Mouse (Mus musculus): ENCODE measurements around the gene Olfml3. TPM values are rescaled to one million over a fixed set of nuclear protein-coding genes. Genes with fewer than 3 reads are reported as not detected.
A peak's percentile ranks its signal among the peaks of the same experiment; 100 is the strongest.

Olfml3 gene
- polyA plus RNA-seq, 1 experiment from 2014 or later: 10.7 TPM

GRCm38 (mm10) chr3:103766789-103767188, 29.0 kb upstream of the Olfml3 start:
- H3K27me3 ChIP-seq: no peaks in the 10 kb centered on the region
- ATAC-seq (ENCODE audit: low FRiP score, low read depth): no peak
- H3K9me3 ChIP-seq: no peaks in the 10 kb centered on the region
- no peak overlapping the region for H3K9ac ChIP-seq (replicated peaks)
- no peak overlapping the region for H3K4me3 ChIP-seq
- H3K4me2 ChIP-seq (replicated peaks): no peak overlapping the region
- H3K36me3 ChIP-seq: peaks cover 37% of the 10 kb centered on the region
- 78% methylated on average over 3 of the region's 3 CpGs for WGBS
- no peaks in the 10 kb centered on the region for H3K4me1 ChIP-seq
- H3K27ac ChIP-seq (replicated peaks): no peak overlapping the region

GRCm38 (mm10) chr3:103759261-103759970, 21.6 kb upstream of the Olfml3 start:
- H3K4me2 ChIP-seq (replicated peaks): no peak overlapping the region
- no peak overlapping the region for H3K4me3 ChIP-seq
- no peaks in the 10 kb centered on the region for H3K27me3 ChIP-seq
- H3K9ac ChIP-seq (replicated peaks): no peak overlapping the region
- no peak overlapping the region for H3K27ac ChIP-seq (replicated peaks)
- no peaks in the 10 kb centered on the region for H3K4me1 ChIP-seq
- no peaks in the 10 kb centered on the region for H3K9me3 ChIP-seq
- peaks cover 69% of the 10 kb centered on the region for H3K36me3 ChIP-seq
- ATAC-seq (ENCODE audit: low FRiP score, low read depth): no peak
- WGBS: 86% methylated on average over 5 of the region's 5 CpGs

- Histone ChIP-seq H3K4me2 (replicated peaks) (no peak overlapping the region), H3K9ac (replicated peaks) (no peak overlapping the region), H3K36me3 (peaks cover 77% of the 10 kb centered on the region), H3K27me3 (no peaks in the 10 kb centered on the region), H3K4me3 (no peak overlapping the region), H3K4me1 (no peaks in the 10 kb centered on the region), H3K27ac (replicated peaks) (no peak overlapping the region), H3K9me3 (no peaks in the 10 kb centered on the region)
- ATAC-seq (ENCODE audit: low FRiP score, low read depth): no peak
- WGBS: 90% methylated on average over 7 of the region's 7 CpGs
Observed at GRCm38 (mm10) chr3:103758456-103758855, 20.7 kb upstream of the Olfml3 start.

- Histone ChIP-seq H3K4me3 (no peak overlapping the region), H3K4me2 (replicated peaks) (no peak overlapping the region), H3K27ac (replicated peaks) (no peak overlapping the region), H3K4me1 (no peaks in the 10 kb centered on the region), H3K36me3 (peaks cover 77% of the 10 kb centered on the region), H3K9ac (replicated peaks) (no peak overlapping the region), H3K9me3 (no peaks in the 10 kb centered on the region), H3K27me3 (no peaks in the 10 kb centered on the region)
- ATAC-seq (ENCODE audit: low FRiP score, low read depth): no peak
- 96% methylated on average over 2 of the region's 2 CpGs for WGBS
Observed at GRCm38 (mm10) chr3:103756920-103757319, 19.1 kb upstream of the Olfml3 start.

- peaks cover 81% of the 10 kb centered on the region for H3K36me3 ChIP-seq
- 80% methylated on average over 3 of the region's 3 CpGs for WGBS
- H3K9me3 ChIP-seq: no peaks in the 10 kb centered on the region
- no peaks in the 10 kb centered on the region for H3K27me3 ChIP-seq
- no peak overlapping the region for H3K9ac ChIP-seq (replicated peaks)
- no peak overlapping the region for H3K4me3 ChIP-seq
- no peak overlapping the region for H3K27ac ChIP-seq (replicated peaks)
- H3K4me1 ChIP-seq: no peaks in the 10 kb centered on the region
- no peak for ATAC-seq (ENCODE audit: low FRiP score, low read depth)
- H3K4me2 ChIP-seq (replicated peaks): no peak overlapping the region
Observed at GRCm38 (mm10) chr3:103755351-103755750, 17.6 kb upstream of the Olfml3 start.

GRCm38 (mm10) chr3:103751558-103751957, 13.8 kb upstream of the Olfml3 start:
- no peaks in the 10 kb centered on the region for H3K27me3 ChIP-seq
- no peak overlapping the region for H3K4me3 ChIP-seq
- no peak overlapping the region for H3K9ac ChIP-seq (replicated peaks)
- no peak for ATAC-seq (ENCODE audit: low FRiP score, low read depth)
- no peaks in the 10 kb centered on the region for H3K4me1 ChIP-seq
- 90% methylated on average over 2 of the region's 2 CpGs for WGBS
- peaks cover 85% of the 10 kb centered on the region for H3K36me3 ChIP-seq
- no peaks in the 10 kb centered on the region for H3K9me3 ChIP-seq
- no peak overlapping the region for H3K4me2 ChIP-seq (replicated peaks)
- H3K27ac ChIP-seq (replicated peaks): no peak overlapping the region

- WGBS: 89% methylated on average over 5 of the region's 5 CpGs
- Histone ChIP-seq H3K4me1 (no peaks in the 10 kb centered on the region), H3K9me3 (no peaks in the 10 kb centered on the region), H3K4me2 (replicated peaks) (no peak overlapping the region), H3K9ac (replicated peaks) (no peak overlapping the region), H3K27me3 (no peaks in the 10 kb centered on the region), H3K27ac (replicated peaks) (no peak overlapping the region), H3K4me3 (no peak overlapping the region), H3K36me3 (peaks cover 83% of the 10 kb centered on the region)
- no peak for ATAC-seq (ENCODE audit: low FRiP score, low read depth)
Observed at GRCm38 (mm10) chr3:103746711-103747110, 8.9 kb upstream of the Olfml3 start.

- peaks cover 73% of the 10 kb centered on the region for H3K36me3 ChIP-seq
- no peak overlapping the region for H3K4me3 ChIP-seq
- H3K27me3 ChIP-seq: no peaks in the 10 kb centered on the region
- H3K9ac ChIP-seq (replicated peaks): no peak overlapping the region
- H3K9me3 ChIP-seq: no peaks in the 10 kb centered on the region
- H3K27ac ChIP-seq (replicated peaks): no peak overlapping the region
- peaks cover 5% of the 10 kb centered on the region; the same call in 1 of the 2 replicates for H3K4me1 ChIP-seq
- no peak for ATAC-seq (ENCODE audit: low FRiP score, low read depth)
- H3K4me2 ChIP-seq (replicated peaks): no peak overlapping the region
- WGBS: 95% methylated on average over 14 of the region's 14 CpGs
Observed at GRCm38 (mm10) chr3:103745001-103745770, 7.4 kb upstream of the Olfml3 start.

- WGBS: 88% methylated on average over 6 of the region's 6 CpGs
- H3K27me3 ChIP-seq: no peaks in the 10 kb centered on the region
Observed at GRCm38 (mm10) chr3:103743208-103743607, 5.4 kb upstream of the Olfml3 start.

GRCm38 (mm10) chr3:103740342-103740741, 2.5 kb upstream of the Olfml3 start:
- H3K27me3 ChIP-seq: peaks cover 13% of the 10 kb centered on the region
- peaks cover 35% of the 10 kb centered on the region for H3K4me1 ChIP-seq
- no peak overlapping the region for H3K27ac ChIP-seq (replicated peaks)
- WGBS: 11% methylated on average over 5 of the region's 5 CpGs
- no peak for ATAC-seq (ENCODE audit: low FRiP score, low read depth)
- no peak overlapping the region for H3K4me3 ChIP-seq
- H3K9ac ChIP-seq (replicated peaks): no peak overlapping the region
- no peaks in the 10 kb centered on the region for H3K9me3 ChIP-seq
- H3K4me2 ChIP-seq (replicated peaks): no peak overlapping the region
- H3K36me3 ChIP-seq: peaks cover 29% of the 10 kb centered on the region

More at GRCm38 (mm10) chr3:103743208-103743607, 5.4 kb upstream of the Olfml3 start:
- Histone ChIP-seq H3K4me3 (no peak overlapping the region), H3K36me3 (peaks cover 55% of the 10 kb centered on the region), H3K27ac (replicated peaks) (no peak overlapping the region), H3K9ac (replicated peaks) (no peak overlapping the region), H3K4me2 (replicated peaks) (no peak overlapping the region), H3K9me3 (no peaks in the 10 kb centered on the region), H3K4me1 (peaks cover 9% of the 10 kb centered on the region)
- ATAC-seq (ENCODE audit: low FRiP score, low read depth): no peak

GRCm38 (mm10) chr3:103739329-103739728, 1.5 kb upstream of the Olfml3 start, which contains the start of gene Gm10964:
TSS of gene Gm10964 (plus strand) at chr3:103739366.
- Histone ChIP-seq H3K4me3 (peak within 1 kb of the TSS; percentile 21), H3K4me2 (replicated peaks) (peak within 1 kb of the TSS; percentile 52), H3K36me3 (peaks cover 19% of the 10 kb centered on the region), H3K9ac (replicated peaks) (0 out of 2 replicates have a peak within 1 kb of the TSS, but pooled peaks have one; percentile 39), H3K9me3 (no peaks in the 10 kb centered on the region), H3K4me1 (peaks cover 45% of the 10 kb centered on the region), H3K27ac (replicated peaks) (peak within 1 kb of the TSS; percentile 88), H3K27me3 (peaks cover 13% of the 10 kb centered on the region)
- no peak for ATAC-seq (ENCODE audit: low FRiP score, low read depth)
- 86% methylated on average over 1 of the region's 1 CpGs for WGBS

GRCm38 (mm10) chr3:103737061-103737754, 593 bp downstream of the Olfml3 start:
- peak overlapping the region; percentile 52 for H3K4me2 ChIP-seq (replicated peaks)
- no peak for ATAC-seq (ENCODE audit: low FRiP score, low read depth)
- peak overlapping the region; percentile 88 for H3K27ac ChIP-seq (replicated peaks)
- peaks cover 61% of the 10 kb centered on the region for H3K4me1 ChIP-seq
- peak overlapping the region; percentile 21; the same call in 1 of the 2 replicates for H3K4me3 ChIP-seq
- 62% methylated on average over 16 of the region's 16 CpGs for WGBS
- H3K9ac ChIP-seq (replicated peaks): peak overlapping the region; percentile 15; the same call in 1 of the 2 replicates
- H3K9me3 ChIP-seq: no peaks in the 10 kb centered on the region
- peaks cover 13% of the 10 kb centered on the region for H3K27me3 ChIP-seq
- peaks cover 4% of the 10 kb centered on the region; the same call in 1 of the 2 replicates for H3K36me3 ChIP-seq

All from midbrain, embryonic 12.5 days (tissue).